Mouse (Mus musculus): Measurements from ENCODE around the gene Gm15448. TPM values are rescaled to one million over a fixed set of nuclear protein-coding genes. Genes with fewer than 3 reads are reported as not detected.
"Not testable (repeated sequence)": the region's sequence is repeated elsewhere in the genome, so short reads cannot be mapped to it uniquely, and the experiment has no call there.

Gm15448 gene
- not detected in 2 replicates for polyA plus RNA-seq (2016; fragmentation: Nextera tagmentation; extraction: Ambion mirVana)

GRCm38 (mm10) chr7:3825599-3825998, at the start of gene Gm15448:
Gene Gm15448, minus strand, starts transcription at chr7:3825687.
- H3K36me3 ChIP-seq (replicated peaks); H3K27ac ChIP-seq; H3K9me3 ChIP-seq; H3K4me3 ChIP-seq; H3K27me3 ChIP-seq (ENCODE audit: poor library complexity, severe bottlenecking); DNase-seq (ENCODE audit: extremely low spot score, low spot score); H3K4me1 ChIP-seq: not testable (repeated sequence)
- WGBS, result 56% methylated on average over 1 of the region's 3 CpGs

- DNase-seq (ENCODE audit: extremely low spot score, low spot score); H3K9me3 ChIP-seq; H3K27ac ChIP-seq; H3K4me1 ChIP-seq; H3K36me3 ChIP-seq (replicated peaks); H3K4me3 ChIP-seq; H3K27me3 ChIP-seq (ENCODE audit: poor library complexity, severe bottlenecking): not testable (repeated sequence)
- WGBS, result no CpG with 5 or more reads among the region's 1 CpGs
Measured at GRCm38 (mm10) chr7:3875032-3875431, 49.5 kb upstream of the Gm15448 start.

- no CpG with 5 or more reads among the region's 2 CpGs for WGBS
- DNase-seq (ENCODE audit: extremely low spot score, low spot score); H3K36me3 ChIP-seq (replicated peaks); H3K9me3 ChIP-seq; H3K4me3 ChIP-seq; H3K27ac ChIP-seq; H3K4me1 ChIP-seq; H3K27me3 ChIP-seq (ENCODE audit: poor library complexity, severe bottlenecking): not testable (repeated sequence)
Measured at GRCm38 (mm10) chr7:3844951-3845350, 19.5 kb upstream of the Gm15448 start, which contains the start of gene Pira2. Gene Pira2, minus strand, starts transcription at chr7:3845051.

GRCm38 (mm10) chr7:3837854-3838253, 12.4 kb upstream of the Gm15448 start:
- WGBS, result no CpG with 5 or more reads among the region's 1 CpGs
- H3K36me3 ChIP-seq (replicated peaks); H3K27me3 ChIP-seq (ENCODE audit: poor library complexity, severe bottlenecking); DNase-seq (ENCODE audit: extremely low spot score, low spot score); H3K4me3 ChIP-seq; H3K4me1 ChIP-seq; H3K9me3 ChIP-seq; H3K27ac ChIP-seq: not testable (repeated sequence)

GRCm38 (mm10) chr7:3830633-3831032, 5.1 kb upstream of the Gm15448 start:
- not testable (repeated sequence) for H3K4me1 ChIP-seq; H3K9me3 ChIP-seq; H3K36me3 ChIP-seq (replicated peaks); DNase-seq (ENCODE audit: extremely low spot score, low spot score); H3K4me3 ChIP-seq; H3K27me3 ChIP-seq (ENCODE audit: poor library complexity, severe bottlenecking); H3K27ac ChIP-seq

GRCm38 (mm10) chr7:3811912-3812311, 13.6 kb downstream of the Gm15448 start:
- H3K27ac ChIP-seq; H3K27me3 ChIP-seq (ENCODE audit: poor library complexity, severe bottlenecking); H3K4me1 ChIP-seq; H3K36me3 ChIP-seq (replicated peaks); H3K9me3 ChIP-seq; H3K4me3 ChIP-seq; DNase-seq (ENCODE audit: extremely low spot score, low spot score): not testable (repeated sequence)

GRCm38 (mm10) chr7:3802935-3803334, 22.6 kb downstream of the Gm15448 start:
- not testable (repeated sequence) for DNase-seq (ENCODE audit: extremely low spot score, low spot score); H3K4me3 ChIP-seq; H3K4me1 ChIP-seq; H3K36me3 ChIP-seq (replicated peaks); H3K27ac ChIP-seq; H3K27me3 ChIP-seq (ENCODE audit: poor library complexity, severe bottlenecking)
- 87% methylated on average over 4 of the region's 4 CpGs for WGBS
- H3K9me3 ChIP-seq, result peaks cover 12% of the 10 kb centered on the region; the same call in 1 of the 2 replicates

GRCm38 (mm10) chr7:3799940-3800339, 25.5 kb downstream of the Gm15448 start:
- H3K27me3 ChIP-seq (ENCODE audit: poor library complexity, severe bottlenecking); H3K27ac ChIP-seq; H3K4me3 ChIP-seq; H3K4me1 ChIP-seq; H3K36me3 ChIP-seq (replicated peaks); DNase-seq (ENCODE audit: extremely low spot score, low spot score): not testable (repeated sequence)
- H3K9me3 ChIP-seq, result peaks cover 12% of the 10 kb centered on the region; the same call in 1 of the 2 replicates
- WGBS, result 76% methylated on average over 3 of the region's 3 CpGs

- H3K36me3 ChIP-seq (replicated peaks); H3K4me1 ChIP-seq; H3K27me3 ChIP-seq (ENCODE audit: poor library complexity, severe bottlenecking); H3K4me3 ChIP-seq; H3K27ac ChIP-seq; DNase-seq (ENCODE audit: extremely low spot score, low spot score): not testable (repeated sequence)
- peaks cover 10% of the 10 kb centered on the region; the same call in 1 of the 2 replicates for H3K9me3 ChIP-seq
Measured at GRCm38 (mm10) chr7:3796286-3796685, 29.2 kb downstream of the Gm15448 start.

Other genes starting within 250 kb of the Gm15448 start
- 0.09 TPM in 1 of 2 replicates, not detected in the other for gene Oscar, start 209.5 kb downstream of the Gm15448 start, polyA plus RNA-seq (2016; fragmentation: Nextera tagmentation; extraction: Ambion mirVana)
- gene Ndufa3, start 208.3 kb downstream of the Gm15448 start, polyA plus RNA-seq (2016; fragmentation: Nextera tagmentation; extraction: Ambion mirVana), result 363 and 367 TPM in 2 replicates
- 29.0 and 30.8 TPM in 2 replicates for gene Tfpt, start 195.8 kb downstream of the Gm15448 start, polyA plus RNA-seq (2016; fragmentation: Nextera tagmentation; extraction: Ambion mirVana)
- gene Prpf31, start 195.7 kb downstream of the Gm15448 start, polyA plus RNA-seq (2016; fragmentation: Nextera tagmentation; extraction: Ambion mirVana), result 190 and 191 TPM in 2 replicates
- 72.9 and 76.6 TPM in 2 replicates for gene Cnot3, start 180.4 kb downstream of the Gm15448 start, polyA plus RNA-seq (2016; fragmentation: Nextera tagmentation; extraction: Ambion mirVana)
- gene Leng1, start 159.8 kb downstream of the Gm15448 start, polyA plus RNA-seq (2016; fragmentation: Nextera tagmentation; extraction: Ambion mirVana), result 14.6 and 15.4 TPM in 2 replicates
- 3.3 and 4.1 TPM in 2 replicates for gene Tmc4, start 148.1 kb downstream of the Gm15448 start, polyA plus RNA-seq (2016; fragmentation: Nextera tagmentation; extraction: Ambion mirVana)
- gene Tsen34, start 132.8 kb downstream of the Gm15448 start, polyA plus RNA-seq (2016; fragmentation: Nextera tagmentation; extraction: Ambion mirVana), result 286 and 298 TPM in 2 replicates
- 37.5 and 40.9 TPM in 2 replicates for gene Mboat7, start 132.2 kb downstream of the Gm15448 start, polyA plus RNA-seq (2016; fragmentation: Nextera tagmentation; extraction: Ambion mirVana)
- gene Rps9, start 121.7 kb downstream of the Gm15448 start, polyA plus RNA-seq (2016; fragmentation: Nextera tagmentation; extraction: Ambion mirVana), result 1,434 and 1,436 TPM in 2 replicates
- 0.19 and 0.26 TPM in 2 replicates for gene Pirb, start 105.3 kb downstream of the Gm15448 start, polyA plus RNA-seq (2016; fragmentation: Nextera tagmentation; extraction: Ambion mirVana)
- not detected in 2 replicates for gene Pira2, start 19.4 kb upstream of the Gm15448 start, polyA plus RNA-seq (2016; fragmentation: Nextera tagmentation; extraction: Ambion mirVana)
- gene Gm14548, start 72.4 kb upstream of the Gm15448 start, polyA plus RNA-seq (2016; fragmentation: Nextera tagmentation; extraction: Ambion mirVana), result not detected in 2 replicates
- gene Lilra6, start 89.8 kb upstream of the Gm15448 start, polyA plus RNA-seq (2016; fragmentation: Nextera tagmentation; extraction: Ambion mirVana), result not detected in 2 replicates
- gene Lair1, start 237.5 kb upstream of the Gm15448 start, polyA plus RNA-seq (2016; fragmentation: Nextera tagmentation; extraction: Ambion mirVana), result 0.26 and 0.51 TPM in 2 replicates

Data from forebrain, embryonic 10.5 days (tissue).